Mouse (Mus musculus) CH12F3 (cell line): ENCODE measurements around the gene Olfr1128.
"Not testable (repeated sequence)": the region's sequence is repeated elsewhere in the genome, so short reads cannot be mapped to it uniquely, and the experiment has no call there.

Experiments
- in situ Hi-C: fragments of 300-500 bp; cut with MboI; formaldehyde crosslinking; loops from 2 replicates; pipeline ENCODE4 v1.14.3; 2020; ENCODE audit warnings: low sequenced_read_pairs

Olfr1128 gene

DNA sequence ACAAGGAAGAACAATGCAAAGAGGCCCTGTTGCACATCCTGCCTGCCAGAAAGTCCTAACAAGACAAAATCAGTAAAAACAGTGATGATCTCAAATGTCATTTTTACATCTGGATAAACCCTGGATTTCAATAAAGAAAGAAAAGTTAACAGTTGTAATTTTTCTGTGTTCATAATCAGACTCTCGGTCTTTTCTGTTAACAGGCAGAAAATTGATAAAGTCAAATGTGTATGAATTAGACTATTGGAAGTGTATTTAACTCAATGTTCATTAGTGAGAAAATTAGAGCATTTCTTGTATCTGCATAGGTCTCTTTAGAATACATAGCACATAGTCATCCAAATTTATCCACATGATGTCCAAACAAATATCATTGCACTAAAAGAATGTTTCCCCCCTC is at the start of gene Olfr1128:
Olfr1128 (minus strand) TSS at position 101 of the 400 bp plus-strand sequence.
- in situ Hi-C loops: no loop called here

DNA sequence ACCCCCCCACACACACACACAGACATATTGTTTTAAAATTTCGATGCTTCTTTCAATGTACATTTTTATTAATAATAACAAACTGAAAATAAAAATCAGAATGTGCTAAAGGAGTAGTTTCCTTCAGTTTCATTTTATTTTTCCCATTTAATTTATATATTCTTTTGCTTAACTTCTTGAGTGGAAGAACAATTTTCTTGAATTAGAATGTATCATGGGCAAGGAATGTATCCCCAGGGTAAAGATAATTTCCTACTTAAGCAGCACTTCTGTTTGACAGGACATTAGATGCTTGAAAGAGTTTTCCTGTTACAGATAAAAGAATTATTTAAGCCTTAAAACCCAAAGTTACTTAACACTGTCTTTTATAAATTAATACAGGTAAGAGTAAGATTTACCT is 28.3 kb upstream of the Olfr1128 start, which contains the start of gene Olfr1129:
Olfr1129 (plus strand) TSS at position 301 of the 400 bp plus-strand sequence.
- in situ Hi-C loops: not testable (repeated sequence)

- in situ Hi-C loops: no loop called here
Observed at GRCm38 (mm10) chr2:87534826-87535225, 10.5 kb downstream of the Olfr1128 start.

DNA sequence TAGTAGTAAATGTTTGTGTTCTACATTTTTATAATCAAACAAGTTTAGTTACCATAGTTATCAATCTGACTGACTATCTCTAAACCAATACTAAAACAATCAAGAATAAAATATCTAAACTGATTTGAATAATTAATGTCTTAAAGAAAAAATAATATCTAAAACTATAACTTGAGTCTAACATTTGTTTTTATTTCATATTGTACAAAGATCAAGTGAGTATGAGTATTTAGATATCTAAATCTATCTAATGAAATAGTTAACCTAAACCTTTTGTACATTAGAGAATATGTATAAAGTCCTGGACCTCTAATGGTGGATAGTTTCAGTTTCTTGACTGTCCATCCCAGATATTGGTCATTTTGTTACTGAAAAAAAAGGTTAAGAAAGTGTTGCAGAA is 13.8 kb downstream of the Olfr1128 start, which contains the start of gene Olfr153:
Olfr153 (plus strand) TSS at position 301 of the 400 bp plus-strand sequence.
- in situ Hi-C loops: no loop called here

- in situ Hi-C loops: not testable (repeated sequence)
Observed at GRCm38 (mm10) chr2:87525899-87526616, 19.3 kb downstream of the Olfr1128 start.

GRCm38 (mm10) chr2:87520651-87521050 is 24.7 kb downstream of the Olfr1128 start:
- in situ Hi-C loops: no loop called here

DNA sequence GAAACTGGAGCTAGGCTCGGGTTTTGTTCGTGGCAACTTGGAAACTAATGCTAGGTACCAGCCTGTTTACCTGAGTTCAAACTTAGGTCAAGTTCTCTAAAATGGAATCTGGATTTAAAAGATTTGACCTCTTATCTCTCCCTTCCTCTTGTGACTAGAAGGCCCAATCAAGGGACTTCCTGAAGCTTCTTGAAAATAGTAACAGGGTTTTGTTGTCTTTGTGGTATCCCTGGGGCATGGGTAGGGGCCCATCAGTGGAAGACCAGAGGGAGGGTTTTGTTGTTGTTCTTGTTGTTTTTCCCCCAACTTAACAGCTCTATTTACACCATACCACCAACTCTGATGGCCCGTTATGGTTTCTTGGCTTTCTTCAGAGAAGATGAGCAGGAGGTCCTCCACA is 28.8 kb downstream of the Olfr1128 start:
- in situ Hi-C loops: no loop called here

DNA sequence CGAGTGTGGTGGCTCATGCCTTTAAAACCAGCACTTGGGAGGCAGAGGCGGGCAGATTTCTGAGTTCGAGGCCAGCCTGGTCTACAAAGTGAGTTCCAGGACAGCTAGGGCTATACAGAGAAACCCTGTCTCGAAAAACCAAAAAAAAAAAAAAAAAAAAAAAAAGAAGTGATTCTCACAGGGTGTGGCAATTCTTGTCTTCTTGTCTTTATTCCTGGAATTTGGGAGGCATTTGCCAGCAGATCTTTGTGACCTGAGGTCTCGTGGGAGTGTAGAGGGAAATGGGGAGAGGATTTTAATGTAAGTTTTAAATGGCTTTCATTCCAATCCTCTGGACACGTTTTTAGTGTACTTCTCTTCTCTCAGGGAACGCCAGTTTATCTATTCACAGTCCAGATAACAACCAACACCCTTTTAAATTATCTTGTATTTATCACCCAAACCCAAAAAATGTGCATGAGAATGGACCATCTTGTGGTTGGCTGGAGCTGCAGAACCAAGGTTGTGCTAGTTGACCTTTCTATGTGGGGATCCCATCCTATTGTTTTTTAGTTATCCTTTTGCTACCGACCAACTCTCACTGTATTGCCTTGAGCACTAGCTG is 29.8 kb downstream of the Olfr1128 start:
- in situ Hi-C loops: no loop called here

GRCm38 (mm10) chr2:87515046-87515445 is 30.3 kb downstream of the Olfr1128 start:
- in situ Hi-C loops: no loop called here

DNA sequence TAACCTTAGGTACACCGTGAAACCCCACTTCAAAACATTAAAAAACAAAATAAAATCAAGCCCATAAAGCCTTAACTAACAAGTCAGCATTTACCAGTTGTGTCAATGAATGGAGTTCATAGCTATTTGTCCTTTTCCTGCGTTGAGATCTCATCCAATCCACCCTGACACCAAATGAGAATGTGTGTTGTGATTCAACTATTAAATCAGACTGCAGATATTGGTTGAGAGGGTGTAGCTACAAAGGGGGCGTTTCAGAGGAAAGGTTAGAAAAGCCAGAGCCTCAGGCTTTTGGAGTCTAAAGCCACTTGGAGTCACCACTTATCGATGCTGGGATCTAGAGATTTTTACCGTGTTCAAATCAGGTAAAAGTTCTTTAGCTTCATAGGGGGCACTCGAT is 39.1 kb downstream of the Olfr1128 start, which contains the start of gene Pramel6:
Pramel6 (plus strand) TSS at position 301 of the 400 bp plus-strand sequence.
- in situ Hi-C loops: no loop called here

- in situ Hi-C loops: not testable (repeated sequence)
Observed at GRCm38 (mm10) chr2:87496993-87497392, 48.3 kb downstream of the Olfr1128 start, which contains the start of gene Pramel7. Gene Pramel7, minus strand, starts transcription at chr2:87497093.
